Mouse (Mus musculus): ENCODE results near the gene Alg13.

- TF ChIP-seq CTCF (IDR thresholded peaks at IDR 0.05; ENCODE audit: borderline replicate concordance, insufficient read depth, low read depth, low read length) (no peak), POLR2A (IDR thresholded peaks at IDR 0.05; ENCODE audit: borderline replicate concordance, insufficient read depth, low read length) (no peak)
Measured at GRCm38 (mm10) chrX:144318164-144318979, 768 bp downstream of the Alg13 start.
